Mouse (Mus musculus) cortical plate, adult 2 months (tissue): ENCODE data around the gene Crtam.

ENCODE experiments used
- CTCF ChIP-seq: fragments of 200-500 bp; IDR thresholded peaks from 2 replicates; pipeline ENCODE4 v1.5.1; 2011; ENCODE audit warnings: mild to moderate bottlenecking, control low read depth, low read length; ENCODE audit not compliant: insufficient read depth; ENCODE audit errors: extremely low read depth
- POLR2A ChIP-seq: fragments of 200-500 bp; IDR thresholded peaks from 2 replicates; pipeline ENCODE4 v1.6.1; 2011; ENCODE audit warnings: mild to moderate bottlenecking, low read length, control low read depth; ENCODE audit not compliant: insufficient read depth; ENCODE audit errors: extremely low read depth

GRCm38 (mm10) chr9:41043641-41044040 is 39.2 kb upstream of the Crtam start:
- TF ChIP-seq CTCF: no peak
- TF ChIP-seq POLR2A: no peak
